ENCODE assay signal across 7 mouse cellular contexts in the genomic region with DNA sequence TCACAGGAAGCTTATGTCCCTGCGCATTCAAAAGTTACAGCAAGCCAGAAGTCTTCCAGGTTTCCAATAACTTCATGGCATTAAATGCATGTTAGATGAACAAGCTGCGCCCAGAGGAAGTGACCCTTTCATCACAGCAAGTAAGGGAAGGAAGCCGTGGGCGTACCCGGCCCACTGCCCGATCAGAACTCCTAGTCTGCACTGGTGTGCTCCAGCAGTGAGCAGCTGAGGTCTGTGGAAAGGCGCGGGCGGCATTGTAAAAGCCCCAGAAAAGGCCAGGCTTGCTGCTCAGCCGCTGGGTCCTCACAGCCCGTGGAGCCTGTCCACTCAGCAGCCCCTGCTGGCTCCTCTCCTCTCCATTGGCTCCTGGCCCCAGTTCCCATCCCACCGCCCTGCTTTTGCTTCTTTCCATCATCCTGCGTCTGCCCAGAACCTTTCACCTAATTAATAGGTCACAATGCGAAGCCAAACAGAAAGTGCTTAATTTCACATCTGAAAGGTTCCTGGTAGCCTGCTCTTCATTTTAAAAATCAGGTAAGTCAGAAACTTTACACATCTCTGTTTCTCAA. TPM values are rescaled to one million over a fixed set of nuclear protein-coding genes. Genes with fewer than 3 reads are reported as not detected.
DNase-seq lines count a peak whose midpoint lies in the region; ATAC-seq and TF ChIP-seq lines count a peak whose summit lies in the region.

No protein-coding gene starts in this region.

- DNase-seq in kidney, postnatal 0 days (ENCODE audit: low spot score): peak; percentile 77
- DNase-seq in kidney, adult 9 months: no peak
- peak; percentile 30 for DNase-seq in lung, postnatal 10 days
- DNase-seq in right cerebral cortex, adult 2 months (ENCODE audit: low spot score in 2 of 2): no peak
- DNase-seq in right cerebral cortex, postnatal 10 days (ENCODE audit: low spot score in 2 of 2): no peak

- H3K36me3 ChIP-seq in kidney, postnatal 0 days (ENCODE audit: insufficient read depth, low read length): 0 out of 2 replicates have a peak, but pooled peaks cover 3% of the 10 kb centered on the region
- no peaks in the 10 kb centered on the region for H3K36me3 ChIP-seq in heart, embryonic 11.5 days (ENCODE audit: control insufficient read depth, insufficient read depth, low read length)

- no peak overlapping the region for H3K9ac ChIP-seq in kidney, postnatal 0 days (ENCODE audit: low read depth, low read length)
- peak overlapping the region; percentile 46; the same call in 1 of the 2 replicates for H3K9ac ChIP-seq in heart, embryonic 11.5 days (ENCODE audit: low read depth, low read length)

- H3K9me3 ChIP-seq in kidney, postnatal 0 days (replicated peaks; ENCODE audit: low read length): no peaks in the 10 kb centered on the region
- no peaks in the 10 kb centered on the region for H3K9me3 ChIP-seq in heart, embryonic 11.5 days (replicated peaks; ENCODE audit: control insufficient read depth, low read length)

- peak overlapping the region; percentile 21; the same call in 1 of the 2 replicates for H3K4me2 ChIP-seq in kidney, postnatal 0 days (ENCODE audit: low read length)
- H3K4me2 ChIP-seq in heart, embryonic 11.5 days: peak overlapping the region; percentile 11; the same call in 1 of the 2 replicates

- no peak overlapping the region for H3K4me3 ChIP-seq in kidney, postnatal 0 days (replicated peaks; ENCODE audit: low read depth, low read length)
- H3K4me3 ChIP-seq in brown adipose tissue, adult 24 weeks (ENCODE audit: insufficient read depth, low read depth, low read length): peak overlapping the region; percentile 49
- H3K4me3 ChIP-seq in heart, embryonic 11.5 days (ENCODE audit: low read depth, low read length): no peak overlapping the region

- TF ChIP-seq CTCF in kidney, postnatal 0 days (IDR thresholded peaks at IDR 0.05; ENCODE audit: low read depth): no peak

- WGBS in kidney, postnatal 0 days: 32% methylated on average over 14 of the region's 14 CpGs
- WGBS in heart, embryonic 11.5 days (ENCODE audit: insufficient replicate concordance): 65% methylated on average over 14 of the region's 14 CpGs

- H3K4me1 ChIP-seq in kidney, postnatal 0 days (replicated peaks; ENCODE audit: insufficient read depth, low read length): no peaks in the 10 kb centered on the region
- H3K4me1 ChIP-seq in brown adipose tissue, adult 24 weeks (ENCODE audit: control insufficient read depth, insufficient read depth, insufficient read length, low read length): no peaks in the 10 kb centered on the region; the same call in 1 of the 2 replicates
- peaks cover 5% of the 10 kb centered on the region for H3K4me1 ChIP-seq in heart, embryonic 11.5 days (ENCODE audit: control insufficient read depth, insufficient read depth, low read length)

- no peaks in the 10 kb centered on the region for H3K27me3 ChIP-seq in kidney, postnatal 0 days (ENCODE audit: insufficient read depth, low read length)
- H3K27me3 ChIP-seq in heart, embryonic 11.5 days (ENCODE audit: control insufficient read depth, insufficient read depth, low read length): no peaks in the 10 kb centered on the region

- ATAC-seq in kidney, postnatal 0 days (replicated peaks; ENCODE audit: low FRiP score, low read depth): no peak; the same call in 1 of the 2 replicates
- no peak for ATAC-seq in heart, embryonic 11.5 days (replicated peaks; ENCODE audit: insufficient number of reproducible peaks, low FRiP score, low TSS enrichment)

- H3K27ac ChIP-seq in kidney, postnatal 0 days: no peak overlapping the region
- peak overlapping the region; percentile 66 for H3K27ac ChIP-seq in brown adipose tissue, adult 24 weeks (replicated peaks; ENCODE audit: low read depth, low read length)
- peak overlapping the region; percentile 46; the same call in 1 of the 2 replicates for H3K27ac ChIP-seq in heart, embryonic 11.5 days (ENCODE audit: low read depth, low read length)

RNA-seq across cellular contexts. Expression of a gene that starts 47.5 kb away (rescaled TPM):
- polyA plus RNA-seq in kidney, postnatal 0 days (2015; fragmentation: Nextera tagmentation; extraction: Ambion mirVana): 32.4 and 36.9 TPM in 2 replicates
- polyA plus RNA-seq in brown adipose tissue, adult 24 weeks (2012; ENCODE audit: insufficient read depth, insufficient read length, missing spikeins): 46.2 and 49.0 TPM in 2 replicates
- polyA plus RNA-seq in heart, embryonic 11.5 days (2014; fragmentation: Nextera tagmentation; extraction: Ambion mirVana): 28.5 and 31.2 TPM in 2 replicates

Comparison
In these comparisons a context has a peak if more than half of its experiments do, and no peak if none do; other contexts are left out.
1. DNase-seq: peak in kidney, postnatal 0 days (single experiment) and lung, postnatal 10 days (single experiment); none in kidney, adult 9 months (single experiment), right cerebral cortex, adult 2 months (0 of 2) and right cerebral cortex, postnatal 10 days (0 of 2).